Mouse (Mus musculus): ENCODE results near the gene Plcb4.

DNA sequence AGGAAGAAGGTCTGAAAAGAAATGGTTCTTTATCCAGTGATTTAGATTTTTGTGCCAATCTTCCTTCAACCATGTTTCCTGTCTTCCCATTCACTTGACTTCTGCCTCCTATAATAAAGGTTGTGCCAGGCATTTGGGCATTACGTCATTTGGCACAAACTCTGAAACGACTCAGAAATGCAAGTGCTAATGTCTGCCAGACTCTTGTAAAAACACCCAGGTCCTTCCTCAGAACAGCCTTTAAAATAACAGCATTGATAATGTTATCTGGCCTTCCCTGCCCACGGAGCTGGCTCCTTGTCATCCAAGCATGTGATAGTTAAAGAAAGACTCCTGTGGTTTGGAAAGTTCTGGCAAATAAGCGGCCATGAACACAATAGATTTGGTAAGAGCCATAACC lies 229.4 kb downstream of the Plcb4 start:
- no peak for TF ChIP-seq HCFC1 (IDR thresholded peaks at IDR 0.05; ENCODE audit: borderline replicate concordance, insufficient read depth, low read length)
- no peak for TF ChIP-seq CHD2 (IDR thresholded peaks at IDR 0.05; ENCODE audit: low read depth, low read length)
